Mouse (Mus musculus) midbrain, embryonic 11.5 days (tissue): ENCODE measurements around the gene Rin2. TPM values are rescaled to one million over a fixed set of nuclear protein-coding genes. Genes with fewer than 3 reads are reported as not detected.

Source experiments
- ATAC-seq: fragments of 200-750 bp; cut with Nextera tagmentation; 2 replicates; pipeline ENCODE4 v1.8.0; 2017; ENCODE audit warnings: moderate TSS enrichment, moderate library complexity; ENCODE audit not compliant: low FRiP score
- DNase-seq: peaks from one replicate; pipeline ENCODE4 v3.0.0; 2015; ENCODE audit warnings: low spot score; ENCODE audit errors: missing footprints
- H3K27ac ChIP-seq: fragments of 300-500 bp; sonication (generic); 2 replicates; pipeline ENCODE4 v1.5.1; 2014; ENCODE audit warnings: low read depth, low read length
- H3K27me3 ChIP-seq: fragments of 300-500 bp; sonication (generic); 2 replicates; pipeline ENCODE4 v1.6.1; 2014; ENCODE audit warnings: mild to moderate bottlenecking, low read length, moderate library complexity, mixed read lengths; ENCODE audit not compliant: control insufficient read depth, insufficient read depth
- H3K36me3 ChIP-seq: fragments of 300-500 bp; sonication (generic); 2 replicates; pipeline ENCODE4 v1.6.1; 2014; ENCODE audit warnings: mild to moderate bottlenecking, low read length, moderate library complexity, mixed read lengths; ENCODE audit not compliant: control insufficient read depth, insufficient read depth
- H3K4me1 ChIP-seq: fragments of 300-500 bp; sonication (generic); 2 replicates; pipeline ENCODE4 v1.6.1; 2014; ENCODE audit warnings: low read length; ENCODE audit not compliant: control insufficient read depth, insufficient read depth
- H3K4me2 ChIP-seq: fragments of 300-500 bp; sonication (generic); 2 replicates; pipeline ENCODE4 v1.6.1; 2014; ENCODE audit warnings: mild to moderate bottlenecking, moderate library complexity
- H3K4me3 ChIP-seq: fragments of 300-500 bp; sonication (generic); 2 replicates; pipeline ENCODE4 v1.5.1; 2014; ENCODE audit warnings: low read depth, low read length
- H3K9ac ChIP-seq: fragments of 300-500 bp; sonication (generic); 2 replicates; pipeline ENCODE4 v1.6.1; 2014; ENCODE audit warnings: low read length
- H3K9me3 ChIP-seq: fragments of 300-500 bp; sonication (generic); 2 replicates; pipeline ENCODE4 v1.6.1; 2016; ENCODE audit warnings: low read length; ENCODE audit not compliant: control insufficient read depth
- WGBS: fragments of 180-500 bp; shearing (Covaris S2); extraction: QIAGEN DNeasy Blood & Tissue Kit; methylation state at CpG from one replicate; pipeline ENCODE4 v1.1.7; 2014; 5-methylcytosine and 5-hydroxymethylcytosine counted together
- polyA plus RNA-seq: library from polyadenylated mRNA; unstranded; fragments of >200 nt; fragmentation: Nextera tagmentation; extraction: Ambion mirVana; gene quantifications from 2 replicates; pipeline ENCODE4 v1.2.1, GENCODE M21; 2014

Rin2 gene
- polyA plus RNA-seq, 1 experiment from 2014 or later: 11.9 TPM

- peaks cover 13% of the 10 kb centered on the region for H3K4me1 ChIP-seq
- no peaks in the 10 kb centered on the region for H3K9me3 ChIP-seq
- H3K27ac ChIP-seq: no peak overlapping the region
- DNase-seq (no peak), ATAC-seq (no peak)
- H3K9ac ChIP-seq: no peak overlapping the region
- H3K4me3 ChIP-seq: no peak overlapping the region
- no peaks in the 10 kb centered on the region for H3K36me3 ChIP-seq
- 76% methylated on average over 7 of the region's 7 CpGs for WGBS
- H3K27me3 ChIP-seq: no peaks in the 10 kb centered on the region
- no peak overlapping the region for H3K4me2 ChIP-seq
Measured at GRCm38 (mm10) chr2:145787486-145787885, 112.5 kb downstream of the Rin2 start.

- ATAC-seq (no peak), DNase-seq (no peak)
- Histone ChIP-seq H3K4me2 (no peak overlapping the region), H3K9me3 (no peaks in the 10 kb centered on the region), H3K9ac (no peak overlapping the region), H3K36me3 (no peaks in the 10 kb centered on the region), H3K4me3 (no peak overlapping the region), H3K4me1 (peaks cover 13% of the 10 kb centered on the region), H3K27ac (no peak overlapping the region), H3K27me3 (no peaks in the 10 kb centered on the region)
- 91% methylated on average over 3 of the region's 3 CpGs for WGBS
Measured at GRCm38 (mm10) chr2:145788562-145789346, 113.7 kb downstream of the Rin2 start.

- no peaks in the 10 kb centered on the region for H3K27me3 ChIP-seq
- ATAC-seq (no peak), DNase-seq (no peak)
- no peak overlapping the region for H3K4me3 ChIP-seq
- H3K4me2 ChIP-seq: no peak overlapping the region
- WGBS: 63% methylated on average over 1 of the region's 1 CpGs
- no peaks in the 10 kb centered on the region for H3K4me1 ChIP-seq
- no peak overlapping the region for H3K27ac ChIP-seq
- no peak overlapping the region for H3K9ac ChIP-seq
- H3K36me3 ChIP-seq: no peaks in the 10 kb centered on the region
- no peaks in the 10 kb centered on the region for H3K9me3 ChIP-seq
Measured at GRCm38 (mm10) chr2:145793702-145794101, 118.7 kb downstream of the Rin2 start.

GRCm38 (mm10) chr2:145794318-145794954 lies 119.4 kb downstream of the Rin2 start:
- 31% methylated on average over 5 of the region's 5 CpGs for WGBS

GRCm38 (mm10) chr2:145797851-145798250 lies 122.8 kb downstream of the Rin2 start:
- Histone ChIP-seq H3K9me3 (no peaks in the 10 kb centered on the region), H3K4me2 (no peak overlapping the region), H3K27ac (no peak overlapping the region), H3K4me3 (no peak overlapping the region), H3K9ac (no peak overlapping the region), H3K4me1 (no peaks in the 10 kb centered on the region), H3K27me3 (no peaks in the 10 kb centered on the region), H3K36me3 (no peaks in the 10 kb centered on the region)
- 78% methylated on average over 1 of the region's 1 CpGs for WGBS
- no peak for DNase-seq
- ATAC-seq: no peak

More at GRCm38 (mm10) chr2:145794318-145794954, 119.4 kb downstream of the Rin2 start:
- H3K27me3 ChIP-seq: no peaks in the 10 kb centered on the region
- no peaks in the 10 kb centered on the region for H3K9me3 ChIP-seq
- no peak overlapping the region for H3K4me2 ChIP-seq
- no peak overlapping the region for H3K27ac ChIP-seq
- DNase-seq: peak; percentile 84
- ATAC-seq: no peak
- H3K36me3 ChIP-seq: no peaks in the 10 kb centered on the region
- no peaks in the 10 kb centered on the region for H3K4me1 ChIP-seq
- no peak overlapping the region for H3K4me3 ChIP-seq
- no peak overlapping the region for H3K9ac ChIP-seq

- DNase-seq: no peak
- H3K9ac ChIP-seq: no peak overlapping the region
- no peaks in the 10 kb centered on the region for H3K36me3 ChIP-seq
- no peaks in the 10 kb centered on the region for H3K9me3 ChIP-seq
- H3K27me3 ChIP-seq: no peaks in the 10 kb centered on the region
- no peak overlapping the region for H3K4me3 ChIP-seq
- WGBS: 68% methylated on average over 3 of the region's 3 CpGs
- no peak overlapping the region for H3K4me2 ChIP-seq
- no peak overlapping the region for H3K27ac ChIP-seq
- no peak for ATAC-seq
- H3K4me1 ChIP-seq: no peaks in the 10 kb centered on the region
Measured at GRCm38 (mm10) chr2:145798954-145799353, 123.9 kb downstream of the Rin2 start.

GRCm38 (mm10) chr2:145801322-145802052 lies 126.5 kb downstream of the Rin2 start:
- H3K4me2 ChIP-seq: no peak overlapping the region
- H3K27me3 ChIP-seq: no peaks in the 10 kb centered on the region
- H3K4me3 ChIP-seq: no peak overlapping the region
- no peak overlapping the region for H3K27ac ChIP-seq
- no peaks in the 10 kb centered on the region for H3K4me1 ChIP-seq
- ATAC-seq (no peak), DNase-seq (peak; percentile 31)
- WGBS: 81% methylated on average over 9 of the region's 9 CpGs
- H3K9ac ChIP-seq: no peak overlapping the region
- H3K9me3 ChIP-seq: no peaks in the 10 kb centered on the region
- H3K36me3 ChIP-seq: no peaks in the 10 kb centered on the region

GRCm38 (mm10) chr2:145802626-145803025 lies 127.6 kb downstream of the Rin2 start:
- WGBS: 82% methylated on average over 2 of the region's 2 CpGs
- H3K4me3 ChIP-seq: no peak overlapping the region
- no peaks in the 10 kb centered on the region for H3K9me3 ChIP-seq
- peak; percentile 68 for DNase-seq
- no peaks in the 10 kb centered on the region for H3K27me3 ChIP-seq
- no peaks in the 10 kb centered on the region for H3K4me1 ChIP-seq
- no peaks in the 10 kb centered on the region for H3K36me3 ChIP-seq
- ATAC-seq: no peak
- H3K4me2 ChIP-seq: no peak overlapping the region
- no peak overlapping the region for H3K9ac ChIP-seq
- no peak overlapping the region for H3K27ac ChIP-seq

GRCm38 (mm10) chr2:145803822-145804342 lies 128.9 kb downstream of the Rin2 start:
- H3K27ac ChIP-seq: no peak overlapping the region
- DNase-seq (peak; percentile 75), ATAC-seq (no peak)
- H3K4me3 ChIP-seq: no peak overlapping the region
- no peak overlapping the region for H3K9ac ChIP-seq
- H3K27me3 ChIP-seq: no peaks in the 10 kb centered on the region
- no peaks in the 10 kb centered on the region for H3K4me1 ChIP-seq
- no peaks in the 10 kb centered on the region for H3K36me3 ChIP-seq
- 90% methylated on average over 10 of the region's 10 CpGs for WGBS
- no peak overlapping the region for H3K4me2 ChIP-seq
- H3K9me3 ChIP-seq: no peaks in the 10 kb centered on the region
